Mouse (Mus musculus): ENCODE measurements at regions not wholly inside any gene's neighbourhood (a gene's known extent, or its start where the extent isn't known, plus 50 kb on each side); places are given as distances from the start of the nearest gene placed in this dataset.
"Not testable (repeated sequence)": the region's sequence is repeated elsewhere in the genome, so short reads cannot be mapped to it uniquely, and the experiment has no call there.

GRCm38 (mm10) chr7:137522450-137522849, 85.0 kb downstream of the Glrx3 start:
- no peak for DNase-seq (ENCODE audit: low read depth, low spot score)

- DNase-seq (ENCODE audit: low read depth, low spot score): no peak
Observed at GRCm38 (mm10) chr7:137533476-137533875, 96.1 kb downstream of the Glrx3 start.

- peak; percentile 66 for DNase-seq (ENCODE audit: low read depth, low spot score)
Observed at GRCm38 (mm10) chr7:137549991-137550390, 112.6 kb downstream of the Glrx3 start.

GRCm38 (mm10) chr7:137552551-137553198, 115.3 kb downstream of the Glrx3 start:
- no peak for DNase-seq (ENCODE audit: low read depth, low spot score)

GRCm38 (mm10) chr7:137555481-137555880, 118.1 kb downstream of the Glrx3 start:
- no peak for DNase-seq (ENCODE audit: low read depth, low spot score)

- DNase-seq (ENCODE audit: low read depth, low spot score): no peak
Observed at GRCm38 (mm10) chr7:137557439-137557838, 120.0 kb downstream of the Glrx3 start.

GRCm38 (mm10) chr7:137558871-137559270, 121.5 kb downstream of the Glrx3 start:
- no peak for DNase-seq (ENCODE audit: low read depth, low spot score)

GRCm38 (mm10) chr7:137570199-137570598, 132.8 kb downstream of the Glrx3 start:
- DNase-seq (ENCODE audit: low read depth, low spot score): no peak

- DNase-seq (ENCODE audit: low read depth, low spot score): no peak
Observed at GRCm38 (mm10) chr7:137575491-137575890, 138.1 kb downstream of the Glrx3 start.

GRCm38 (mm10) chr7:137576251-137576650, 138.8 kb downstream of the Glrx3 start:
- DNase-seq (ENCODE audit: low read depth, low spot score): no peak

GRCm38 (mm10) chr7:137583556-137583955, 146.1 kb downstream of the Glrx3 start:
- no peak for DNase-seq (ENCODE audit: low read depth, low spot score)

- not testable (repeated sequence) for DNase-seq (ENCODE audit: low read depth, low spot score)
Observed at GRCm38 (mm10) chr7:137584916-137585315, 147.5 kb downstream of the Glrx3 start.

- no peak for DNase-seq (ENCODE audit: low read depth, low spot score)
Observed at GRCm38 (mm10) chr7:137593570-137593969, 156.2 kb downstream of the Glrx3 start.

GRCm38 (mm10) chr7:137595567-137595966, 158.2 kb downstream of the Glrx3 start:
- no peak for DNase-seq (ENCODE audit: low read depth, low spot score)

- DNase-seq (ENCODE audit: low read depth, low spot score): no peak
Observed at GRCm38 (mm10) chr7:137596161-137596560, 158.7 kb downstream of the Glrx3 start.

GRCm38 (mm10) chr7:137603039-137603438, 165.6 kb downstream of the Glrx3 start:
- DNase-seq (ENCODE audit: low read depth, low spot score): peak; percentile 55

GRCm38 (mm10) chr7:137609752-137610151, 172.3 kb downstream of the Glrx3 start:
- DNase-seq (ENCODE audit: low read depth, low spot score): no peak

- no peak for DNase-seq (ENCODE audit: low read depth, low spot score)
Observed at GRCm38 (mm10) chr7:137611363-137611762, 173.9 kb downstream of the Glrx3 start.

- no peak for DNase-seq (ENCODE audit: low read depth, low spot score)
Observed at GRCm38 (mm10) chr7:137611891-137612522, 174.6 kb downstream of the Glrx3 start.

GRCm38 (mm10) chr7:137618406-137619133, 181.2 kb downstream of the Glrx3 start:
- no peak for DNase-seq (ENCODE audit: low read depth, low spot score)

- no peak for DNase-seq (ENCODE audit: low read depth, low spot score)
Observed at GRCm38 (mm10) chr7:137619286-137619789, 181.9 kb downstream of the Glrx3 start.

GRCm38 (mm10) chr7:137628266-137628665, 190.9 kb downstream of the Glrx3 start:
- DNase-seq (ENCODE audit: low read depth, low spot score): no peak
